Mouse (Mus musculus) neural tube, embryonic 11.5 days (tissue): ENCODE data around the gene Rhd. TPM values are rescaled to one million over a fixed set of nuclear protein-coding genes. Genes with fewer than 3 reads are reported as not detected.

Source experiments
- ATAC-seq: fragments of 200-750 bp; cut with Nextera tagmentation; 2 replicates; pipeline ENCODE4 v1.8.0; 2017; ENCODE audit warnings: moderate number of reproducible peaks, mild to moderate bottlenecking, moderate TSS enrichment, moderate library complexity; ENCODE audit not compliant: insufficient read depth, low FRiP score, low TSS enrichment
- DNase-seq: peaks from one replicate; pipeline ENCODE4 v3.0.0-alpha.2; 2015; ENCODE audit warnings: low spot score
- H3K27ac ChIP-seq: fragments of 300-500 bp; sonication (generic); 2 replicates; pipeline ENCODE4 v1.5.1; 2014; ENCODE audit warnings: low read depth, mild to moderate bottlenecking, low read length
- H3K27me3 ChIP-seq: fragments of 300-500 bp; sonication (generic); 2 replicates; pipeline ENCODE4 v1.6.1; 2014; ENCODE audit warnings: mild to moderate bottlenecking, low read length, mixed read lengths; ENCODE audit not compliant: control insufficient read depth, insufficient read depth
- H3K36me3 ChIP-seq: fragments of 300-500 bp; sonication (generic); 2 replicates; pipeline ENCODE4 v1.6.1; 2014; ENCODE audit warnings: mild to moderate bottlenecking, low read length, moderate library complexity, mixed read lengths; ENCODE audit not compliant: control insufficient read depth, insufficient read depth
- H3K4me1 ChIP-seq: fragments of 300-500 bp; sonication (generic); 2 replicates; pipeline ENCODE4 v1.6.1; 2014; ENCODE audit warnings: low read length, mixed read lengths; ENCODE audit not compliant: control insufficient read depth, insufficient read depth
- H3K4me2 ChIP-seq: fragments of 300-500 bp; sonication (generic); 2 replicates; pipeline ENCODE4 v1.6.1; 2014; ENCODE audit warnings: low read depth, mild to moderate bottlenecking, moderate library complexity
- H3K4me3 ChIP-seq: fragments of 300-500 bp; sonication (generic); 2 replicates; pipeline ENCODE4 v1.5.1; 2014; ENCODE audit warnings: low read depth, low read length
- H3K9ac ChIP-seq: fragments of 300-500 bp; sonication (generic); 2 replicates; pipeline ENCODE4 v1.6.1; 2014; ENCODE audit warnings: mild to moderate bottlenecking, low read length
- H3K9me3 ChIP-seq: fragments of 300-500 bp; sonication (generic); 2 replicates; pipeline ENCODE4 v1.6.1; 2016; ENCODE audit warnings: low read length; ENCODE audit not compliant: control insufficient read depth
- WGBS: fragments of 180-500 bp; shearing (Covaris S2); extraction: QIAGEN DNeasy Blood & Tissue Kit; methylation state at CpG from one replicate; pipeline ENCODE4 v1.1.7; 2014; 5-methylcytosine and 5-hydroxymethylcytosine counted together
- polyA plus RNA-seq: library from polyadenylated mRNA; unstranded; fragments of >200 nt; fragmentation: Nextera tagmentation; extraction: Ambion mirVana; gene quantifications from 2 replicates; pipeline ENCODE4 v1.2.1, GENCODE M21; 2014

The Rhd gene
- polyA plus RNA-seq, 1 experiment from 2014 or later = 13.8 TPM

- Histone ChIP-seq H3K9ac (no peak overlapping the region), H3K4me2 (no peak overlapping the region), H3K27ac (no peak overlapping the region), H3K4me3 (no peak overlapping the region), H3K4me1 (0 out of 2 replicates have a peak, but pooled peaks cover 5% of the 10 kb centered on the region), H3K36me3 (no peaks in the 10 kb centered on the region), H3K9me3 (no peaks in the 10 kb centered on the region), H3K27me3 (no peaks in the 10 kb centered on the region)
- DNase-seq = no peak
- WGBS = 88% methylated on average over 9 of the region's 9 CpGs
- ATAC-seq = no peak
These were observed 11.8 kb downstream of the Rhd start for GRCm38 (mm10) chr4:134876171-134876570.

- peak overlapping the region; percentile 25 for H3K4me3 ChIP-seq
- no peak overlapping the region for H3K27ac ChIP-seq
- H3K4me1 ChIP-seq = 0 out of 2 replicates have a peak, but pooled peaks cover 5% of the 10 kb centered on the region
- H3K36me3 ChIP-seq = no peaks in the 10 kb centered on the region
- ATAC-seq = no peak
- H3K9me3 ChIP-seq = no peaks in the 10 kb centered on the region
- H3K9ac ChIP-seq = peak overlapping the region; percentile 26; the same call in 1 of the 2 replicates
- 1% methylated on average over 17 of the region's 17 CpGs for WGBS
- peak overlapping the region; percentile 44 for H3K4me2 ChIP-seq
- no peaks in the 10 kb centered on the region for H3K27me3 ChIP-seq
- DNase-seq = peak; percentile 82
These were observed 15.2 kb downstream of the Rhd start for GRCm38 (mm10) chr4:134879410-134879981.

- Histone ChIP-seq H3K4me3 (no peak overlapping the region; the same call in 1 of the 2 replicates), H3K4me1 (0 out of 2 replicates have a peak, but pooled peaks cover 5% of the 10 kb centered on the region), H3K27ac (no peak overlapping the region), H3K27me3 (no peaks in the 10 kb centered on the region), H3K9me3 (no peaks in the 10 kb centered on the region), H3K4me2 (peak overlapping the region; percentile 44; the same call in 1 of the 2 replicates), H3K36me3 (no peaks in the 10 kb centered on the region), H3K9ac (peak overlapping the region; percentile 26; the same call in 1 of the 2 replicates)
- ATAC-seq (no peak), DNase-seq (no peak)
- 38% methylated on average over 6 of the region's 6 CpGs for WGBS
These were observed 15.7 kb downstream of the Rhd start for GRCm38 (mm10) chr4:134880041-134880440.

GRCm38 (mm10) chr4:134883266-134883665 is 18.9 kb downstream of the Rhd start:
- Histone ChIP-seq H3K4me1 (0 out of 2 replicates have a peak, but pooled peaks cover 5% of the 10 kb centered on the region), H3K9ac (no peak overlapping the region), H3K27me3 (no peaks in the 10 kb centered on the region), H3K9me3 (no peaks in the 10 kb centered on the region), H3K4me3 (no peak overlapping the region), H3K4me2 (no peak overlapping the region), H3K27ac (no peak overlapping the region), H3K36me3 (no peaks in the 10 kb centered on the region)
- DNase-seq (peak; percentile 40), ATAC-seq (no peak)
- WGBS = 33% methylated on average over 7 of the region's 7 CpGs

- Histone ChIP-seq H3K4me3 (no peak overlapping the region), H3K27me3 (no peaks in the 10 kb centered on the region), H3K9me3 (no peaks in the 10 kb centered on the region), H3K9ac (no peak overlapping the region), H3K27ac (no peak overlapping the region), H3K36me3 (no peaks in the 10 kb centered on the region), H3K4me2 (no peak overlapping the region), H3K4me1 (0 out of 2 replicates have a peak, but pooled peaks cover 5% of the 10 kb centered on the region)
- 87% methylated on average over 10 of the region's 10 CpGs for WGBS
- no peak for ATAC-seq
- DNase-seq = no peak
These were observed 19.5 kb downstream of the Rhd start for GRCm38 (mm10) chr4:134883808-134884207.

GRCm38 (mm10) chr4:134884364-134884763 is 20.0 kb downstream of the Rhd start:
- 91% methylated on average over 4 of the region's 4 CpGs for WGBS
- H3K4me1 ChIP-seq = 0 out of 2 replicates have a peak, but pooled peaks cover 4% of the 10 kb centered on the region
- ATAC-seq (no peak), DNase-seq (no peak)
- no peaks in the 10 kb centered on the region for H3K9me3 ChIP-seq
- no peak overlapping the region for H3K4me3 ChIP-seq
- no peaks in the 10 kb centered on the region for H3K27me3 ChIP-seq
- H3K27ac ChIP-seq = no peak overlapping the region
- H3K4me2 ChIP-seq = no peak overlapping the region
- H3K9ac ChIP-seq = no peak overlapping the region
- H3K36me3 ChIP-seq = no peaks in the 10 kb centered on the region

GRCm38 (mm10) chr4:134892096-134892495 is 27.8 kb downstream of the Rhd start:
- no peaks in the 10 kb centered on the region for H3K4me1 ChIP-seq
- no peak overlapping the region for H3K4me3 ChIP-seq
- WGBS = 83% methylated on average over 6 of the region's 6 CpGs
- no peaks in the 10 kb centered on the region for H3K9me3 ChIP-seq
- DNase-seq (no peak), ATAC-seq (no peak)
- H3K4me2 ChIP-seq = no peak overlapping the region
- peaks cover 4% of the 10 kb centered on the region for H3K36me3 ChIP-seq
- H3K9ac ChIP-seq = no peak overlapping the region
- no peak overlapping the region for H3K27ac ChIP-seq
- no peaks in the 10 kb centered on the region for H3K27me3 ChIP-seq

- H3K27ac ChIP-seq = no peak overlapping the region
- no peak overlapping the region for H3K4me3 ChIP-seq
- no peaks in the 10 kb centered on the region for H3K27me3 ChIP-seq
- WGBS = 92% methylated on average over 6 of the region's 6 CpGs
- no peak overlapping the region for H3K9ac ChIP-seq
- no peaks in the 10 kb centered on the region for H3K9me3 ChIP-seq
- H3K36me3 ChIP-seq = peaks cover 15% of the 10 kb centered on the region
- ATAC-seq (no peak), DNase-seq (no peak)
- H3K4me1 ChIP-seq = no peaks in the 10 kb centered on the region
- H3K4me2 ChIP-seq = no peak overlapping the region
These were observed 32.9 kb downstream of the Rhd start for GRCm38 (mm10) chr4:134897256-134897655.

GRCm38 (mm10) chr4:134901126-134901525 is 36.8 kb downstream of the Rhd start:
- H3K27ac ChIP-seq = no peak overlapping the region
- no peak overlapping the region for H3K4me3 ChIP-seq
- no peak overlapping the region for H3K4me2 ChIP-seq
- no peaks in the 10 kb centered on the region for H3K9me3 ChIP-seq
- 92% methylated on average over 8 of the region's 8 CpGs for WGBS
- no peak for DNase-seq
- ATAC-seq = no peak
- H3K27me3 ChIP-seq = no peaks in the 10 kb centered on the region
- peaks cover 25% of the 10 kb centered on the region for H3K36me3 ChIP-seq
- H3K4me1 ChIP-seq = no peaks in the 10 kb centered on the region
- no peak overlapping the region for H3K9ac ChIP-seq
